Mouse (Mus musculus) ovary, postnatal 36 days (tissue): ENCODE measurements around the gene Rnf216.

Experiments used
- DNase-seq: peaks from one replicate; pipeline ENCODE4 v3.0.0; 2022; ENCODE audit warnings: low spot score, mixed read lengths

Rnf216 gene

DNA sequence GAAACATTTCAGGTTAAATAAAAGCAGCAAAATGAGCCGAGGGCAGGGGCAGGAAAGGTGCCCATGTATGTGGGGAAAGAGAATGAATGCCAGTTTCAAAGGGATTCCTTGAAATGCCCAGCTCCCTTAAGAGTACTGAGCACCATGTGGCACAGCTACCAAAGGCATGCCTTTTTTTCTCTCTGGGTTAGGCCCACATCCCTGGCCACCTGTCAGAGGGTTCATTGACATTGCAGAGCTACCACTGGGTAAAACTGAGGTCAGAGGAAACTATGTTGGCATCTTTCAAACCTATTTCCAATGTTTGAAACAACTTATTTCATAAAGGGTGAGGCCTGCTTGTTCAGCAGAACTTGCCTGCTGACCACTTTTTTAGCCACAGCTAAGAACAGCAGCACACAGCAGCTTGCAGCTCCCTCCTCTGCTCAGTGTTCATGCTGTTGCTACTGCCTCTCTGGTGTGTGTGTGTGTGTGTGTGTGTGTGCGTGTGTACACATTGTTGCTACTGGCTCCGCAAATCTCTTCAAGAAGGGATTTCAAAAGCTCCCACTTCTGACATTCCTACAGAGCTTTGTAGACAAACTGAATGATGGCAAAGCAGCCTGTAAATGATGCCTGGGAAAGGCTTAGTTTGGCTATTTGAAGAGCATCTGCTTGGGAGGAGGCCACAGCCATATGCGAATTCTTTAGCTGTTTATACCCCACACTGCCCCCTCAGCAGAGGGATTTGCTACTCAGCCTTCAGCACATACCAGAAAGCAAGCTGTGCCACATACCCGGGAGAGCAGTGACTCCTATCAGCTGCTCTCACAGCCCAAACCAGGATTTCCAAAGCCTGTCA is 59.4 kb downstream of the Rnf216 start:
- no peak for DNase-seq

DNA sequence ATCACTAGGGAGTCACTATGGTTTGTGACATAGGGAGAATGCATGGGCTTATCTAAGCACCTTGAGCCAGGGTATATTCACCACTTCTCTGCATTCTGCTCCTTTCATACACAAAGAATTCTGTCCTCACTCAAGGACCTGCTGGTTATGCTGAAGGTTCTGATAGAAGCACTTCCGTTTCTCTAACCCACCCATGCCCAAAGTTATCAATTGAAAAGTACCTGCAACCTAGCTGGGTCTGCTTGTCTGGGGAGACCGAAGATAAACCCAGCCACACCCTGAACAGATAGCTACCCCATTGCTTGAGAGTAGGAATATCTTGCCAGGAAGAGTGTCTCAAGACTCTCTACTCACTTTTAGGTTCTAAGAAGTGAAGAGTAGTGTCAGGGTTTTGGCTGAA is 60.1 kb downstream of the Rnf216 start:
- no peak for DNase-seq

DNA sequence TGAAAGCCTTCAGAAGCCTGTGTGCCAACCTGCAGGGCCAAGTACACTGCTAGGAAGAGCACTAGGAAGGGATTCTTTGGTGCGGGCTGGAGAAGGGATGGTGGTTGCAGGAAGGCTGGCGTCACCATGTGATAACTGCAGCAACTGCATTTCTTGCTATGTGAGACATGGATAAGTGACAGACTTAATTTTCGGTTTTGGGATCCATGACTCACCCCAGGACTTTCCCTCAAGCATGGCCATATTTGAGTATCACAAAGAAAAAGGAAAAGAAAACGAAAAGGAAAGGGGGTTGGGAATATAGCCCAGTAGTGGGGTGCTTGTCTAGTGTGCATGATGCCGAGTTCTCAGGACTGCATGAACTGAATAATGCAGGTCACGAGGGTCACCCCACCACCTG is 60.9 kb downstream of the Rnf216 start:
- no peak for DNase-seq

DNA sequence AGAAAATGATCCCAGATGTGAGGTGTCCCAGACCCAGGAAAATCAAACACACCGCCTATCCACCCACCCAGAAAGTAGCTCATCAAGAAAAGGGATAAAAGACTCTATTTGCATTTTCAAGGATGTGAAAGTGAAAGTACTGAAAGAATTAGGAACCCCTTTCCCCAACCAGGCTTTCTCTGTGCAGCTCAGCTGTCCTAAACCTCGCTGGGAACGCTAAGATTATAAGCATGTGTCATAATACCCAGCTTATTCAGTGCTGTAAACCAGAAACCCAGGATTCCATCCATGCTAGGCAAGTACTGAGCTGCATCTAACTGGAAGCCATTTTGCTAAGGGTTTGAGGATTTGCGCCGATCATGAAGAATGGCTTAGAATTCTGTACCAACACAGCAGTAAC is 62.5 kb downstream of the Rnf216 start:
- DNase-seq = no peak

DNA sequence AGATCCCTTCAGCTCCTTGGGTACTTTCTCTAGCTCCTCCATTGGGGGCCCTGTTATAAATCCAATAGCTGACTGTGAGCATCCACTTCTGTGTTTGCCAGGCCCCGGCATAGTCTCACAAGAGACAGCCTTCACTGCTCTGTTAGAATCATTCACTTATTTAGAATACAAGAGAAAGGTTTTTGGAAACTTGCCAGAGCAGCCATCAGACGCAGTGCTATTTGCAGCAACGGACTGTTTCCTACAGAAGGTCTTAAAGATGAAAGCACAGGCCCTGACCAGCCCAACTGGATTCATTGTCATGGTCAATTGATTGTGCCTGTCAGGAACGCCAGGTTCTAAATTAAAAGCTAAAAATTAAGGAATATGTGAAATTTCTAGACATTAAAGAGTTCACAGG is 63.0 kb downstream of the Rnf216 start:
- no peak for DNase-seq

DNA sequence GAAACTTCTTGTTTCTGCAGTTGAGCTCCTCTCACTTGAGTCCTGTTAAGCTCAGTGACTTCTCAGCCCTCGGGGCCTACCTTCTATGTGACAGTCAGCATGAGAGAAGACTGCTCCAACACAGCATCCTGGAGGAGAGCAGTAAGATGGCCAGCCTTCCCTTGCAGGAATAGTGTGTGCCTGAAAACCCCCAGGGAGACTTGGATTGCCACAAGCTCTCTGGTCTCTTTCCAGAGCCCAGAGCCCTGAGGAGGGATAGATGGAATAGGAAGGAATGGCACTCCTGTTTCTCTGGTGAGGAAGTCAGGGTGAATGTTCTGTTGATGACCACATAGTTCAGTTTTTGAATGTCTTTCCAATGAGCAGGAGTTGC is 63.8 kb downstream of the Rnf216 start:
- no peak for DNase-seq

DNA sequence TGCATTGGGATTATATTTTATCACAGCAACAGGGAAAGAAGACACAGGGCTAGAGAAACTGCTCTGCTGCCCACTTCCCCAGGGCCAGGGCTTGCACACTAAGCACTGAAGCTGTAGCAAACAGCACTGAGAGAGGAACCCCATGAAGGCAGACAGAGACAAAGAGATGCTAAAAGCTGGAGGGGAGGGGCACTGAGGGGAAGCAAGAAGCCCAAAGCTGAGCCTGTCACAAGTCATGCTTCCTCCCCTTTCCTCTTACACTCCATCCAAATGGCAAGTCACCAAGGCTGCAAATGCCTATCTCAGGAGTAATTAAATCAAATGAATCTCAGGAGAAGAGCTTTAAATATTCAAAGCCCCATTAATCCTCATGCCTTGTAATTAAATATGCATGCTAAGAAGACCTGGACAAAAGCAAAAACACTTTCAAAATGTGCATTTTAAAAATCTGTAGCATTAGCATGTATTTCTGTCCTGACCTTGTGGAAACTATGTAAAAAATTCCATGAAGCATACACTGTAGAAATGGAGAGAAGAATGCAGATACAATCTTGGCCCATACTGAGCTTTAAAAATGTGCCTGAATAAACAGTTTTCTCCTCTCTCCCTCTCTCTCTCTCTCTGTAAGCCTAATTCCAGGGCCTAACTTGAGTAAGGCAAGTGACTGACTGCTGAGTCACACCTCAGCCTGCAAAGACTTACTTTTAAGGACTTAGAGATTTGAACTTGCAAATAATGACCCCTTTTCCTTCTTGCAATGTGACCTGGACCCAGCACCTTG is 64.4 kb downstream of the Rnf216 start:
- DNase-seq = no peak

DNA sequence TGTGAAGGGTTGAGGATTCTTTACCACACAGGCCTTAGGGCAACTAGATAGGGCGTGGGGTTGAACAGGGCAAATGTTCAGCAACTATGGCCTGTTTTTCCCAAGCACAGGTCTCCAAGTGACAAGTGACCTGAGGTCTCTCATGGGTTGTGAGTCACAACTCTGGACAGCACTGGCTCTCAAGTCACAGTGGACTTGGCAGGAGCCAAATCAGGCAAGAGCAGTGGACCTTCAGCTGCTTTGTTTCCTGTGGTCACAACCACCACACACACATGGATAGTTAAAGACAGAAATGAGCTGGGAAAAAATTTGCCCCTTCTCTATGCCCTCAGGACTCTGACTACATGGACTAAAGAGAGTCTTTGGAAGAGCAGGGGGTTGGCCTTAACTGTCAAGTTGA is 65.2 kb downstream of the Rnf216 start:
- no peak for DNase-seq

DNA sequence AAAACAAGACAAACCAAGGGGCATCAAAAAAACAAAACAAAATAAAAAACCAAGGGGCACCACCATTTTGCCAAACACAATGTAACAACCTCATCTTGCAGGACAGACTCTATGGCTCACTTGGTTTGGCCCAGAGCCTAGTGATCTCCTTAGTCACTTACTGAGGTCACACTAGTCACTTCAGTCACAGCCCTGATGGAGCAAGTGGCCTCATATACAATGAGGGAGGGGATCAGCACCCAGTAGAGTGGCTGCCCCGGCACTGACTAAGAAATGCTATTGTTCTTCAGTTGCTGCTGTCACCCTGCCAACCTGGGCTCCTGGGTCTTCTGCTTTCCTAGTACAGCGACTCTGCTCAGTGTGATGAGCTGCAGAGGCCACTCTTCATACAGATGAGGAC is 68.9 kb downstream of the Rnf216 start:
- DNase-seq = no peak

DNA sequence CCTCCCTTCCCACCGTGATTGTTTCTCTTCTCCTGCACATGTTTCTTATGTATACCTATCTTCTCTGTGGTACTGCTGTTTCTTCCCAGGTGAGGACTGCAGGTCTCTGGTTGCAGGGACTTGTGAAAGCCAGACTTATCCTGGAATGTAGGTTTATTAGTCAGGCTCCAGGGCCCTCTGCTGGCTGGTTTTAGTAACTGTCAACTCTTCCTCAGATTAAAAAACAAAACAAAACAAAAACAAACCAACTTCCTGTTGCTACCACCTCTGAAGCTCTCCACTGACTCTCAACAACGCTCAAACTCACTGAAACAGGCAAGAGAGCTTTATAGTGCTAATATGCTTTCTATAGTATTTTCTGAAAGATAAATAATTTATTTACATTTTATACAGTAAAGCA is 69.5 kb downstream of the Rnf216 start:
- no peak for DNase-seq

DNA sequence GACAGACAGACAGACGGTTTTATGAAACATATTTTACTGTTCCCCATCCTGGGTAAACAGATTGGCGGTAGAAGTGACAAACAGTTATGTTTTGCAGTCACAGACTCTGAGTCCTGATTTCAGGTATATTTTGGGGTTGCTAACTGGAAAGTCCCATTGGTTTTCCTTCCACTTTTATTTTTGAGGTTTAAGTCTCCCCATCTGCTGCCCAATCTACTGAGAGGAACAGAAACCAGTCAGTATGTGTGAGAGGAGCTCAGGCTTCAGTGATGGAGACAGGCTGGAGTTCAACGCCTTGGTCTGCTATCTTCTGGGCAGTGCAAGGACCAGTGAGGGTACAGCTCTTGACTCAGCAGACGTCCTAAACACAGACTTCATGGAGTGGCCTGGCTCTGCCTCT is 74.0 kb downstream of the Rnf216 start:
- DNase-seq = no peak

DNA sequence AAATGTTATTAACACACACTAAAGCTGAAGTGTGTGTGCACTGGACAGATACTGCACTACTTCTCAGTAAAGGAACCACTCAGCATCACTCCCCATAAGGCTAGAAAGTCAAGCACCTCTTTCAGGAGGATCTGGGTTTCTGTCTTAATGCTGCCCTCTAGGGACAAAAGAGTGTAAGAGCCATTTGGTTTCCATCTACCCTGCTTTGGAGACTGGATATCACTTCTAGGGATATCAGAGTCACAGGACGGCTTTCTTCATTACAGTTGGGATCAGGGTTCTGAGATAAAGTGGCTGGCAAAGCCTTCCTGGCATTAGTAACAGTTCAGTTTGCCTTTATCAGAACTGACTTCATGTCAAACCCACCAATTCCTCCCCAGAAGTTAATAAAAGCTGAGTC is 75.6 kb downstream of the Rnf216 start:
- no peak for DNase-seq

DNA sequence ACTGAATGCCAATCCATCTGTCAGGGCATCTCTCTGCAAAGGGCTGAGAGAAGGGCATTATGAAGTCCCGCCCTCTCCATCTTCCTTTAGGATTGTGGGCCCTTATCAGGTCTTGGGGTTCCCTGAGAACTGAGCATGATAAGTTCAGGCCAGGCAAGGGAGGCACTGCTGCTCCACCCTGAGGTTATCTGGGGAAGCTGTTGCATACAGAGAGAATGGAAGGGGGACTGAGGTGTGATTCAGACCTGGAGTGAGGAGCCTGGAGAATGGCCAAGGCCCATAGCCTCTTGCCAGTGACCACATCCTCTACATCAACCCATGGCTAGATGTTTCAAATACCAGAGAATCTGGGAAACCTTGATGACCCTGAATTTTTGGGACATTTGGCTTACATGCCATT is 76.7 kb downstream of the Rnf216 start:
- DNase-seq = no peak

DNA sequence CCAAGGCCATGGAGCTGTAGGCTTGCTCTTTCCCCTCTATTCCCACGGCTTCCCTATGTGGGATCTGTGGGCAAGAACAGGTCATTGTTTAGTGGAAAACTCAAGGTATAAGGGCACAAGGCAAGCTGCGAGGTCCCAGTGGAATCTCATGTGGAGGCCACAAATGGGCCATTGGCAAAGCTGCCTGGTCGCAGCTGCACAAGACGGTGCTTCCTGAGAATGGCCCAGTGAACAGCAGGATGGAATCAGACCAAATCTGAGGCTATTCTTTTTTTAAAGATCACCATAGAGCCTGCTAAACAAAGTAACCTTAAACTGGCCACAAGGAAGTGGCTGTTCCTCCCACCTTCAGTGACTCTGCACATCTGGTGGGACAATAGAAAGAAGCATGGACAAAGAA is 77.5 kb downstream of the Rnf216 start:
- DNase-seq = no peak

DNA sequence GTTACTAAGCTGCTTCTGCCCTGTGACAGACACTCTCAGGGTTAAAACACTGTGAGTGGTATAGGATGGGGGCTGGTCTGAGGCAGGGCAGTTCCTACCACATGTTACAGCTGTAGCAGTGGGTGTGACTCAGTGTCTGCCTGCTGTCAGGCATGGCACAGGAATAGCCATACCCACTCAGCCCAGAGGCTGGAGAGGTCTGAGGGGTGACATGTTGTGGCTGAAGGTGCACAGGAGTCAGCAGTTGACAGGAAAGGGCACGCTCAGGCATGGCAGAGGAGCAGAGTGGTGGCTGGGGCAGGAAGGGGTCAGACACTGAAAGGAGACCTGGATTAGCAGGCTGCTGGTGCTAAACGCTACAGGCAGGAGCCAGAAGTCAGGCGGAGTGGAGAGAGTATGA is 78.7 kb downstream of the Rnf216 start:
- DNase-seq = no peak

DNA sequence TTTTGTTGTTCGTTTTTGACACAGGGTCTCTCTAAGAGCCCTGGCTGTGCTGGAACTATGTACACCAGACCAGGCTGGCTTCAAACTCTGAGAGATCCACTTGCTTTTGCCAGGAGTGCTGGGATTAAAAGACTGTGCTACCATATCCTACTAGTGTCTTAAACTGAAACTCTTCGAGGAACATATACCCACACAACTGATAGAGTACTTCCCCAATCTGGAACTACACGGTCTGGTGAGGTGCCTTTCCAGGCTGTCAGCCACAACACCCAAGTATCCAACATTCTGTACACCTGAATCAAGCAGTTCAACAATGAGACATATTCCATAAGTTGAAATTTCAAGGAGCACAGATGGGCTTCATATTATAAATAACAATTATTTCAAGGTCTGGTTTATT is 79.5 kb downstream of the Rnf216 start:
- no peak for DNase-seq

DNA sequence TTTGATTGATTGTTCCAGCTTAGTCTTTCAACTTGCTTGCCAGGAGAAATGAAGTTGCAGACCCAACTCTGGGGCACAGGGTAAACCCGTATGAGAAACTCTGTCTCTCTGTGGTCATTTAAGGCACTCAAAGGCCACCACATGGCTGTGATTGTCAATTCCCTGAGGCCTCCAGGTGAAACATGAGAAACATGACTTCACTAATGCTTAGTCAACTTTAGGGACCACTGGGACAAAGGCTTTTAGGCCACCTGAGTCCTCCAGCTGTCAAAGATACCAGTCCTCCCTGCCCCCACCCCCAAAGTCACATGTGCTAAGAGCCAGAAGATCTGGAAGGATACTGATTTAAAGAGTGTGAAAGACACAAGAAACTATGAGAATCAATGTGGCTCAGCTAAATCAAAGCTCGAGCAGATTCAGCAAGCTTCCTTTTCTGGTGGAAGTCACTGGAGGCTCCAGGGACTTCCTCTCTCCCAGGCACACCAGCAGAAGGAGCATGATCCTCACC is 80.1 kb downstream of the Rnf216 start:
- no peak for DNase-seq

DNA sequence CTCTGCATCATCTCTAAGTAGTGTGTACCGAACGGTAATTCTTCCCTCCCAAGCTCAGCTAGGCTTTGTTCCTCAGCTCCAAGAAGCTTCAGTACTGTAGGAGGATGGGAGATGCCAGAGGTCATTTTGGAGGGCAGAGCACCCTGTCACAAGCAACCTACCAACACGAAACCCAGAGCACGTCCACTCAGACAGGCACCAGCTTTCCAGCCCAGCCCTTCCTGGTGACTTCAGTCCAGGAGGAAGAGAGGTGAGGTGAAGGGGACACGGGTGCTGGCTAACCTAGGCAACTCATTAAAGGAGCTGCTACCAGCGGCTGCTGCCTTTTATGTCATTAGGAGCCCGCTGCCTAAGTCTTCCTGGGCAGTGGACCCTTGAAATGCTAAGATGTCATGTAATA is 81.1 kb downstream of the Rnf216 start:
- DNase-seq = no peak

DNA sequence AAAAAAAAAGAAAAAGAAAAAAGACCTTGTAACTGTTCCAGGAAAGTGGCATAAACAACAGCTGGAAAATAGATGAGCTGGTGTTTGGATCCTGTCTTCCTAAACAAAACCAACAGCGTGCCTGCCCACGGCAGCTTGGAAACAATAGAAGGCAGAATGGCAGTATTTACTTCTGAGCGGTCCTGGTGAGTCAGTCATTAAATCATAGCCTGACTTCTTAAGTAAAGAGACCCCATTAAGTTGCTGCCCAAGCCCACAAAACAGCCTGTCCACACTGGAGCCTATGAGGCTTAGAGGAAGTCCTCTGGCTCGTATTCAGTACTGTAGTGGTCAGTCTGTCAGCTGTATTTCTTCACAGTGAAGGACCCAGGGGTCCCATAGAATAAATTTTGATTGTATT is 81.6 kb downstream of the Rnf216 start:
- no peak for DNase-seq

DNA sequence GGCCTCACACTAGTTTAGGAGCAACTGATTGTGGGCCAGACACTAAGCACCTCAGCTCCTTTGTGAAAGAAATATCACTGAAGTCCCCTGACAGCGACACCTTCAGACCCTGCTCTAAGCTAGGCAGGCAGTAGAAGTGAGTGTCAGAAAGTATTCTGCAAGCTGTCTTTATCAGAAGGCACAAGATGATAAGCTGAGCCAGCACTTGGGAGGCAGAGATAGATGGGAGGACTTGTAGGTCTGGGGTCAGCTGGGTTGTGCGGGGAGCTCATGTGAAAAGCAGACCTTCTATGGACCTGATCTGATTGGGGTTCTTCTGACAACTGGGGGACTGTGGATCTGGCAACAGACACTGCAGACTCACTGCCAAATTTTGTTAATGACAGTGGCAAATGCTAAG is 88.9 kb downstream of the Rnf216 start:
- no peak for DNase-seq

DNA sequence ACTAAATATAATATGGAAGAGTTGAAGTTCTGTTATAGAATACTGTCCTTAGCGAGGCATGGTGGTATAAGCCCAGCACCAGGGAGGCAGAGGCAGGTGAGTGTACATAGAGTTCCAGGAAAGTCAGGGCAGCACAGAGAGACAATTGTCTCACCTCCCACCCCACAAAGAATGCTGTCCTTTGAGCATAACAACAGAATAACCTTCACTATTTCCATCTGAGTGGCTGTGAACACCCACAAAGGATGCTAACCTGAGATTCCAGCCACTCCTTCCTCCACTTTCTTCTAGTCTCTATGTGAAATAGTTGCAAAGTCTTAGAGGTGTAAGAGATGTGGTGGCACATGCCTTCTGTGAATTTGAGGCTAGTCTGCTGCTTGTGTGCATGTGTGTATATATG is 89.8 kb downstream of the Rnf216 start:
- no peak for DNase-seq

DNA sequence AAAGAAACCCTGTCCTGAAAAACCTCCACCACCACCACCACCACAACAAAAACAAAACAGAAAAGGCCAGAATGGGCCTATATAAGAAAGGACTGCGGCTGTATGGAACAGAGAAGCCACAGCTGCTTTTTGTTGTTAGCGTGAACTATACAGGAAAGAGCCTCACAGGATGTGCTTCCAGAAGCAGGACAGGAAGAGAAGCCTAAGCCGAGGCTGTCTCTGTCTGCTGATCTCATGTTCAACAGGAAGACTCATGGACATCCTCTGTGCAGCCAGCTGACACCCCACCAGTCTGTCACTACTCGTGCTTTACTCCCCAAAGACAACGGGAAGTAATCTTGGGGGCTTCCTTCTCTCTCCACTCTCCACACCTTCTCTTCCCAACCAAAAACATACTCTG is 95.4 kb downstream of the Rnf216 start:
- no peak for DNase-seq

DNA sequence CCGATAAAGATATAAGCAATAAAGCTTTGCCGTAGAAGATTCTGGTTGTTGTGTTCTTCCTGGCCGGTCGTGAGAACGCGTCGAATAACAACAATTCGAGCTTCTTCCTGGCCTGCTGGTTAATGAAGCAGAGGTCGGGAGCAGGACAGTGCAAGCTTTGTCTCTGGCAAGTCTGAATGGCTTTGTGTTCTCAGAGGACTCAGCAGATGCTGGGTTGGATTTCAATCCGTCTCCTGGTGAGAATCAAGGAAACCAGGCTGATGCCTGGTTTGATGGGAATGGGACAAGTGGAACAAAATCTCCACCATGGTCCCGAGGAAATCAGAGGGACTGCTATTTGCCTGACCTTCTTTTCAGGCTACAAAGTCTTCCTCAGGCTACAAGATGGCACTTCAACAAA is 103.4 kb downstream of the Rnf216 start:
- no peak for DNase-seq
